Mouse (Mus musculus) embryonic facial prominence, embryonic 10.5 days (tissue): ENCODE results near the gene Tmcc3. TPM values are rescaled to one million over a fixed set of nuclear protein-coding genes. Genes with fewer than 3 reads are reported as not detected.

ENCODE experiments used
- DNase-seq: peaks from one replicate; pipeline ENCODE4 v3.0.0-alpha.2; 2017; ENCODE audit warnings: low spot score
- H3K27ac ChIP-seq: fragments of 300-500 bp; sonication (generic); replicated peaks from 2 replicates; pipeline ENCODE4 v1.5.1; 2016; ENCODE audit warnings: mild to moderate bottlenecking
- H3K27me3 ChIP-seq: fragments of 300-500 bp; sonication (generic); replicated peaks from 2 replicates; pipeline ENCODE4 v1.6.1; 2016; ENCODE audit warnings: low read depth, mild to moderate bottlenecking; ENCODE audit not compliant: poor library complexity, severe bottlenecking
- H3K36me3 ChIP-seq: fragments of 300-500 bp; sonication (generic); replicated peaks from 2 replicates; pipeline ENCODE4 v1.6.1; 2016; ENCODE audit warnings: mild to moderate bottlenecking, moderate library complexity
- H3K4me1 ChIP-seq: fragments of 300-500 bp; sonication (generic); 2 replicates; pipeline ENCODE4 v1.6.1; 2016
- H3K4me3 ChIP-seq: fragments of 300-500 bp; sonication (generic); 2 replicates; pipeline ENCODE4 v1.5.1; 2016; ENCODE audit warnings: mild to moderate bottlenecking, moderate library complexity
- H3K9me3 ChIP-seq: fragments of 300-500 bp; sonication (generic); 2 replicates; pipeline ENCODE4 v1.6.1; 2016; ENCODE audit warnings: mild to moderate bottlenecking
- WGBS: fragments of 180-500 bp; shearing (Covaris S2); methylation state at CpG from one replicate; pipeline ENCODE4 v1.1.7; 2016; 5-methylcytosine and 5-hydroxymethylcytosine counted together
- microRNA-seq: library from miRNA; unstranded; fragments of <30 nt; microRNA quantifications from one replicate; pipeline ENCODE4, GENCODE M21; 2017
- polyA plus RNA-seq: library from polyadenylated mRNA; unstranded; fragments of >200 nt; fragmentation: Nextera tagmentation; extraction: Ambion mirVana; gene quantifications from 2 replicates; pipeline ENCODE4 v1.2.1, GENCODE M21; 2016

Gene Tmcc3
- polyA plus RNA-seq, 1 experiment from 2014 or later, result 3.2 TPM

DNA sequence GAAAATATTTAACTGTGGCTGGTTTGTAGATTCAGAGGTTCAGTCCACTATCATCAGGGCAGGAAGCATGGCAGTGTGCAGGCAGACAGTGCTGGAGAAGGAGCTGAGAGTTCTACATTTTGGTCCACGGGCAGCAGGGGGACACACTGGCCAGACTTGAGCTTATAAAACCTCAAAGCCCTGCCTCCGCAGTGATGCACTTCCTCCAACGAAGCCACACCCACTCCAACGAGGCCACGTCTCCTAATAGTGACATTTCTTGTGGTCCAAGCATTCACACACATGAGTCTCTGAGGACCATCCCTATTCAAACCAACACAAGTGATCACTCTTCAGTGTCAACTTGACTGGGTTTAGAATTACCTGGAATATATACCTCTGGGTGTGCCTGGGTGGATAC is 327.5 kb downstream of the Tmcc3 start:
- Histone ChIP-seq H3K27ac (no peak overlapping the region), H3K36me3 (no peaks in the 10 kb centered on the region), H3K4me1 (no peaks in the 10 kb centered on the region), H3K27me3 (no peaks in the 10 kb centered on the region), H3K4me3 (no peak overlapping the region), H3K9me3 (no peaks in the 10 kb centered on the region)
- DNase-seq, result no peak
- WGBS, result 84% methylated on average over 5 of the region's 5 CpGs

DNA sequence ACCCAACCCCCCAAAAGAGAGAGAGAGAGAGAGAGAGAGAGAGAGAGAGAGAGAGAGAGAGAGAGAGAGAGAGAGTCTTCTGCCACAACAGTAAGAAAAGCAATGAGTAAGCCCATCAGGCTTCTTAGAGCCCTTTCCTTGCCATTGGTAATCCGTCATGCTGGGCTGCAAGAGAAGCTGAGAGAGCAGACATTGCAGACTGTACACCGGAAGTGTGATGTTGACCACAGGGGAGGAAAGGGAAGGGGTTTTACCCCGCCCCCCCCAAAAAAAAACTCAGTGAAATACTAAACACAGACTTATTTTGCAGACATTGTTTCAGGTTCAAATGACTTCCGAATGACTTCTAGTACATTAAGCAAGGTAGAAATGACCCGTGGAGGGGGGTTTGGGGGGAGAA is 328.3 kb downstream of the Tmcc3 start:
- Histone ChIP-seq H3K36me3 (no peaks in the 10 kb centered on the region), H3K4me3 (no peak overlapping the region), H3K27me3 (no peaks in the 10 kb centered on the region), H3K27ac (no peak overlapping the region), H3K9me3 (no peaks in the 10 kb centered on the region), H3K4me1 (no peaks in the 10 kb centered on the region)
- no peak for DNase-seq
- 81% methylated on average over 5 of the region's 5 CpGs for WGBS

Small RNAs within 50 kb of the gene (microRNA-seq; reads per million reads assigned to microRNA genes)
- gene Mir7211, result not detected

Other genes with a start within 250 kb of the Tmcc3 start
- gene Nr2c1, start 163.9 kb upstream of the Tmcc3 start, polyA plus RNA-seq, result 12.1 and 12.8 TPM in 2 replicates
- gene Ndufa12, start 113.2 kb upstream of the Tmcc3 start, polyA plus RNA-seq, result 539 and 546 TPM in 2 replicates
- not detected in 2 replicates for gene Gm4792, start 13.2 kb upstream of the Tmcc3 start, polyA plus RNA-seq